Mouse (Mus musculus) intestine, postnatal 0 days (tissue): ENCODE data around the gene Ttc17. TPM values are rescaled to one million over a fixed set of nuclear protein-coding genes. Genes with fewer than 3 reads are reported as not detected.

Experiments
- ATAC-seq: fragments of 200-750 bp; cut with Nextera tagmentation; 2 replicates; pipeline ENCODE4 v1.8.0; 2017; ENCODE audit warnings: mild to moderate bottlenecking, moderate TSS enrichment, moderate library complexity
- H3K27ac ChIP-seq: fragments of 300-500 bp; sonication (generic); 2 replicates; pipeline ENCODE4 v1.5.1; 2014; ENCODE audit warnings: mild to moderate bottlenecking, low read depth, low read length, moderate library complexity
- H3K27me3 ChIP-seq: fragments of 300-500 bp; sonication (generic); replicated peaks from 2 replicates; pipeline ENCODE4 v1.6.1; 2014; ENCODE audit warnings: low read length, mixed read lengths; ENCODE audit not compliant: control insufficient read depth, insufficient read depth
- H3K36me3 ChIP-seq: fragments of 300-500 bp; sonication (generic); 2 replicates; pipeline ENCODE4 v1.6.1; 2014; ENCODE audit warnings: mild to moderate bottlenecking, moderate library complexity; ENCODE audit not compliant: control insufficient read depth, insufficient read depth
- H3K4me1 ChIP-seq: fragments of 300-500 bp; sonication (generic); replicated peaks from 2 replicates; pipeline ENCODE4 v1.6.1; 2014; ENCODE audit warnings: antibody characterized with exemption, low read length, mixed read lengths; ENCODE audit not compliant: control insufficient read depth, insufficient read depth
- H3K4me2 ChIP-seq: fragments of 300-500 bp; sonication (generic); replicated peaks from 2 replicates; pipeline ENCODE4 v1.6.1; 2014; ENCODE audit warnings: low read depth, mild to moderate bottlenecking, moderate library complexity
- H3K4me3 ChIP-seq: fragments of 300-500 bp; sonication (generic); 2 replicates; pipeline ENCODE4 v1.5.1; 2014; ENCODE audit warnings: low read depth, low read length
- H3K9ac ChIP-seq: fragments of 300-500 bp; sonication (generic); 2 replicates; pipeline ENCODE4 v1.6.1; 2014; ENCODE audit warnings: mild to moderate bottlenecking, low read depth, low read length
- H3K9me3 ChIP-seq: fragments of 300-500 bp; sonication (generic); 2 replicates; pipeline ENCODE4 v1.6.1; 2016; ENCODE audit warnings: mixed run types; ENCODE audit not compliant: control insufficient read depth
- CTCF ChIP-seq: sonication (generic); IDR thresholded peaks from 2 replicates; pipeline ENCODE4 v1.5.1; 2016; ENCODE audit warnings: low read depth, mild to moderate bottlenecking, control low read depth, antibody characterized with exemption, moderate library complexity
- WGBS: fragments of 180-500 bp; shearing (Covaris S2); extraction: QIAGEN DNeasy Blood & Tissue Kit; methylation state at CpG from one replicate; pipeline ENCODE4 v1.1.7; 2014; 5-methylcytosine and 5-hydroxymethylcytosine counted together
- polyA plus RNA-seq: library from polyadenylated mRNA; unstranded; fragments of >200 nt; fragmentation: Nextera tagmentation; extraction: Ambion mirVana; gene quantifications from 2 replicates; pipeline ENCODE4 v1.2.1, GENCODE M21; 2015

Ttc17 gene
- polyA plus RNA-seq, 1 experiment from 2014 or later = 9.7 TPM

DNA sequence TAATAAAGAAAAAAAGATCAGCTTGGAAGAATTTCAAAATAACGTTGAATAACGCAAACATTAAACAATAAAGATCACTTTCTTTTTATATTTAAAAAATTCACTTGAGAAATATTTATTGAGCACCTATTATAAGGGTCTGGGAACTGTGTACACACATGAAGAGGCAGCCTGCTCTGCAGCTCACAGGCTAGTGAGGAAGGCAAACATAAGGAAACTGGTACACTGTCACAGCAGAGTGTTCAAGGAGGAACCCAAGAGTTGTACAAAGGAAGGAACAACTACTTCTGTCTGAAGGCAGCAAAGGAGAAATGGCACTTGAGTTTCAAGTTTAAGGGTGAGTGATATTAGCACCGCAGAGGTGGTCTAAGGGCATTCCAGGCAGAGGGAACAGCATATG lies 78.7 kb downstream of the Ttc17 start:
- Histone ChIP-seq H3K4me2 (no peak overlapping the region), H3K27me3 (no peaks in the 10 kb centered on the region), H3K4me3 (no peak overlapping the region), H3K36me3 (peaks cover 80% of the 10 kb centered on the region), H3K4me1 (no peaks in the 10 kb centered on the region), H3K9ac (no peak overlapping the region), H3K27ac (no peak overlapping the region), H3K9me3 (no peaks in the 10 kb centered on the region)
- ATAC-seq = no peak
- no peak for TF ChIP-seq CTCF
- 99% methylated on average over 3 of the region's 3 CpGs for WGBS

DNA sequence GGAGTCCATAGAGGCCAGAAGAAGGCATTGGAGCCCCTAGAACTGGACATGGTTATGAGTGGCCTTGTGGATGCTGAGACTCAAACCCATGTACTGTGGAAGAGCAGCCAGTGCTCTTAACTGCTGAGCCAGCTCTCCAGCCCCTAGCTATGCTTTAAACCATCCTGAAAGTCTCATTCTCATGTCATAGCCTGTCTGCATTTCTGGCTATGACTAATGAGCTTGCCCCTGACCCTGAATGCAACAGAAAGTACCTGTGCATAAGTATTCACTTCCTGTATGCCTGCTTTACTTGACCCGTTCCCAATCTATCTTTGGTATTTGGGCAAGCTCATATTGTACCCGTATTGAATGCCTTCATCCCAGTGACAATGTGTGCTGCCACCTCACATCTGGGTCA lies 86.7 kb downstream of the Ttc17 start:
- 71% methylated on average over 2 of the region's 2 CpGs for WGBS
- ATAC-seq = no peak
- TF ChIP-seq CTCF = no peak
- H3K9ac ChIP-seq = no peak overlapping the region
- peaks cover 69% of the 10 kb centered on the region for H3K36me3 ChIP-seq
- H3K27ac ChIP-seq = 0 out of 2 replicates have a peak overlapping the region, but pooled peaks have one; percentile 0
- no peaks in the 10 kb centered on the region for H3K9me3 ChIP-seq
- H3K4me1 ChIP-seq = no peaks in the 10 kb centered on the region
- H3K27me3 ChIP-seq = no peaks in the 10 kb centered on the region
- no peak overlapping the region for H3K4me2 ChIP-seq
- H3K4me3 ChIP-seq = no peak overlapping the region

DNA sequence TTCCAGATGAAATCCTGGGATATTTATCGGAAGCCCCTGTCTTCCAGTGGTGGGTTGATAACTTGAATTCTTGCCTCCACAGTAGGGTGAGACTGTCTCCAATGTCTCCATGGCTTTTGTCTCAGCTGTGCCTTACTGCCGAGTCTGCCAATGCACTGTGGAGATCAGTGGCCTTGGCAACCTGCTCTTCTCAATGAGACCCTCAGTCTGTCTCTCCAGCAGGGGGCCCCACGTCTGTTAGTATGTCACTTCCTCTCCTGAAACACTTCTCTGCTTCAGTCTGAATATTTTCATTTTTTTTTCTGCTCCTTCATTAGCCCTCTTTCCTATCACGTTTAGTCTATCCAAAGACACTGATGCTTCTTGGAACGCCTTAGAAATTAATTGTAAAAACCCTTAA lies 90.0 kb downstream of the Ttc17 start:
- Histone ChIP-seq H3K4me2 (no peak overlapping the region), H3K4me3 (no peak overlapping the region), H3K27ac (no peak overlapping the region), H3K4me1 (no peaks in the 10 kb centered on the region), H3K36me3 (peaks cover 51% of the 10 kb centered on the region), H3K9ac (no peak overlapping the region), H3K27me3 (no peaks in the 10 kb centered on the region), H3K9me3 (no peaks in the 10 kb centered on the region)
- peak; percentile 31 for TF ChIP-seq CTCF
- 72% methylated on average over 5 of the region's 5 CpGs for WGBS
- no peak for ATAC-seq

DNA sequence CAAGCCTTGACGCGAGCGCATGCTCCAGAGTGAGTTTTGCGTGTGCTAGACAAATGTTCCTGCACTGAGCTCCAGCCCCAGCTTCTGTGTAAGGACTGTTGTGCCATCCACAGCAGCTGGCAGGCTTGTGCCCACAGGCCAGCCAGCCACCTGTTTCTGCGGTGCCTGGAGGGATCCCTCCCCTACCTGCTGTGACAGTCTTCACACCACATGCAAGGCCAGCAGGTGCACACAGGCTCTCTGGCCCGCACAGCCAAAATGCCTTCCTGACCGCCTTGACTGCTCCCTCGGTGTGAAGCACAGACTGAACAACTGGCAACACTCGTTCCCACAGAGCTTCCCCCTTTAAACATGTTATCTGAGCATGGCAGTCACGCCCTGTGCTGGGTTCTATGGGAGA lies 102.5 kb downstream of the Ttc17 start:
- no peak overlapping the region for H3K27ac ChIP-seq
- no peak for ATAC-seq
- no peak overlapping the region for H3K9ac ChIP-seq
- no peaks in the 10 kb centered on the region for H3K27me3 ChIP-seq
- no peak overlapping the region for H3K4me3 ChIP-seq
- no peak for TF ChIP-seq CTCF
- no peaks in the 10 kb centered on the region for H3K9me3 ChIP-seq
- H3K36me3 ChIP-seq = peaks cover 57% of the 10 kb centered on the region
- H3K4me1 ChIP-seq = no peaks in the 10 kb centered on the region
- 88% methylated on average over 10 of the region's 10 CpGs for WGBS
- H3K4me2 ChIP-seq = no peak overlapping the region

DNA sequence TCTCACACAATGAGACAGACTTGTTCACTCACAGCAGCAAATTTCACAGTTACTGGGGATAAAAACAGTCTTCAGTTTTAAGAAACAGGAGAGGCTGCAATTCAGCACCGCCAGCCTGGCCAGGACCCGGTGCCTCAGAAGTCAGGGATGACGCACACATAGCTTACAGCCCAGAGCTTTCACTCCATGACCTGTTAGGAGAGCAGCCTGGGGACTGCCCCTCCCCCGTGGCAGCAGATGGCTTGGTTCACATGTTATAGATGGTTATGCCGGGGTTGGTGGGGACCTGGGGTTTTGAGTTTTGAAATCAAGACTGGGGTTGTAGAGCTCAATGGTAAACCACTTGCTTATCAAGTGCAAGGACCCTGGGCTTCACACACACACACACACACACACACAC lies 104.1 kb downstream of the Ttc17 start:
- 78% methylated on average over 5 of the region's 5 CpGs for WGBS
- ATAC-seq = no peak

DNA sequence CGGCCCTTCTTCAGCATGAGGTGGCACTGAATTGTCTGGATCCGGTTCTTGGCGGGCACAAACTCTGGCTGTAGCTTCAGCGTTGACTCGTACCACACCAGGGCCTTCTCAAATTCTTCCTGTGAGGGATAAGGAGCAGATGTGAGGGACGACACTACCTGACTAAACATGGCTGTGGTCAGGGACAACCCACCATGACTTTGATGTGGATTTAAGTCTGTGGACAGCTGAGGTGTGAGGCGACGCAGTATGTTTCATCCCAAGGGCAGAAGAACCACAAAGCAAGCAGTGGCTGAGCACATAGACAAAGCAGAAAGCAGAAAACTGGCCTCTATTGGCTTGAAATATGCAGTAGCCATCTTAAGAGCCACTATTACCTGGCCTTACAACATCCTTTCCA lies 104.7 kb downstream of the Ttc17 start:
- ATAC-seq = no peak
- no peak overlapping the region for H3K9ac ChIP-seq
- no peak overlapping the region for H3K4me3 ChIP-seq
- WGBS = 94% methylated on average over 8 of the region's 8 CpGs
- no peaks in the 10 kb centered on the region for H3K27me3 ChIP-seq
- H3K9me3 ChIP-seq = no peaks in the 10 kb centered on the region
- peaks cover 56% of the 10 kb centered on the region for H3K36me3 ChIP-seq
- H3K27ac ChIP-seq = no peak overlapping the region
- TF ChIP-seq CTCF = no peak
- no peak overlapping the region for H3K4me2 ChIP-seq
- H3K4me1 ChIP-seq = no peaks in the 10 kb centered on the region

More for the DNA sequence above, 104.1 kb downstream of the Ttc17 start:
- no peak for TF ChIP-seq CTCF
- Histone ChIP-seq H3K27me3 (no peaks in the 10 kb centered on the region), H3K27ac (no peak overlapping the region), H3K4me2 (no peak overlapping the region), H3K4me1 (no peaks in the 10 kb centered on the region), H3K9ac (no peak overlapping the region), H3K36me3 (peaks cover 56% of the 10 kb centered on the region), H3K4me3 (no peak overlapping the region), H3K9me3 (no peaks in the 10 kb centered on the region)

DNA sequence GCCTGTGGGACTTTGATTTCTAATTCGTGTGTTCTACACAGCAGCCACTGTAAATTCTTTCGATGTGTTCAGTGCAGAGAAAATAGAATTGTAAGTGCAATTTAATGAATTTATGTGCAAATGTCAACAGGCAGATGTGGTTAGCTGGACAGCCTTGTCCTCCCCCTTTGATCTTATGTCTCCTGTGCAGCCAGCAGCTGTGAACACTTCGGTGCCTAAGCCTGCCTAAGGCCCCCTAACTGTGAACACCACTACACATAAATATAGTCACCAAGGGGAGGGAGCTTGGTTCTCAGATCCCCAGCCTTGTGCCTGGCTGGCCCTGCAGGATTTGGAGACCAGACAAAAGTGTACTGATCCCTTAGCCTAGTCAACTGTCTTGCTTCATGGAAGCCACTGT lies 109.0 kb downstream of the Ttc17 start:
- no peak for ATAC-seq
- TF ChIP-seq CTCF = no peak

More for the DNA sequence above, 109.0 kb downstream of the Ttc17 start:
- no peak overlapping the region for H3K9ac ChIP-seq
- no peaks in the 10 kb centered on the region for H3K27me3 ChIP-seq
- no peak overlapping the region for H3K27ac ChIP-seq
- H3K4me3 ChIP-seq = no peak overlapping the region
- no peaks in the 10 kb centered on the region for H3K4me1 ChIP-seq
- H3K36me3 ChIP-seq = peaks cover 26% of the 10 kb centered on the region
- 77% methylated on average over 3 of the region's 3 CpGs for WGBS
- H3K9me3 ChIP-seq = no peaks in the 10 kb centered on the region
- no peak overlapping the region for H3K4me2 ChIP-seq
